Mouse (Mus musculus): ENCODE measurements around the gene Zbtb22. TPM values are rescaled to one million over a fixed set of nuclear protein-coding genes. Genes with fewer than 3 reads are reported as not detected.

Zbtb22 gene
- 10.6 TPM for polyA plus RNA-seq (2015; fragmentation: Illumina TruSeq; extraction: RNeasy Lipid Tissue Mini Kit (QIAGEN cat#74804); ENCODE audit: insufficient read depth, low replicate concordance)

DNA sequence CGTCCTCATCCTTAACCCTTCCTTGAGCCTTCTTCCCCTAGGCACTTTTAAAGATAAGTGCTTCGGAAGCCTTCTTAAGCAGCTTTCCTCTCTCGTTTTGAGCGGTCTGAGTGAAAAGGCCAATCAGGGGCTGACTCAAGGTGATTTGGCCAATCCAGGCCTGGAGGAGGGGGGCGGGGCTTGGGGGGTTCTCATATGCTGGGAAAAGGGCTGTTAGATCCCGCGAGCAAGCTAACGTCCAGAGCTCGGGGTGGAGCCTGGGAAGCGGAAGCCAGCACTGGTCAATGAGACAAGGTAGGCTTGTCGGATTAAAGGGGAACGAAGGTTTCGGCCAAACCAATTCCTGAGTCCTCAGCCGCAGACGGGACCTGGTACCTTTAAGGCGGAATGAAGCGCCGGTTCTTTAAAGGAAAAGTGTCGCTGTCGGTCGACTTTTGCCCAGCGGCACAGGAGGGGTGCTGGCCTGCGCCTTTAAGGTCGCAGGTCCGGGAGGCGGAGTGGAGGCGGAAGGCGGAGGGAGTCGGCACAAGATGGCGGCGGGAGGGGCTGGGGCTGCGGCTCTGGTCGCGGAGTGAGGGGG is at the start of gene Zbtb22, which contains the start of gene Tapbp:
Zbtb22 (plus strand) TSS at position 234 of the 580 bp plus-strand sequence.
Tapbp (plus strand) TSS at position 229 of the 580 bp plus-strand sequence.

DNA sequence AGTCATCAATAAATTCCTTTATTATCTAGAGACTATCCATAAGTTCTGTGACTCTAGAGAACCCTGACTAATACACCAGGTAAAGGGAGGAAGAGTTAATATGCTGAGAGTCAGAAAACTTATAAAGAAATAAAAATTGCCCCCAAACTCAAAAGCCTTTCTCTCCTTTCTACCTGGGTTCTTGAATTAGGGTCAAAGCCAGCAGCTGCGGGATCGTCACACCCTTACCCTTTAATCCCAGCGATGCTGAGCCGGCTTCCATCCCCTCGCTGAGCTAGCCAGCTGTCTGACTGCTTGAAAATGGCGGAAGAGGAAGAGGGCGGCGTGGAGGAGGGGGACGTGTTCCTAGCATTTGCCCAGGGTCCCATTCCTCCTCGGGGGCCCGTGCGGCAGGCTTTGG is 42.2 kb upstream of the Zbtb22 start, which contains the start of gene Gm7029:
Gm7029 (plus strand) TSS at position 301 of the 400 bp plus-strand sequence.

DNA sequence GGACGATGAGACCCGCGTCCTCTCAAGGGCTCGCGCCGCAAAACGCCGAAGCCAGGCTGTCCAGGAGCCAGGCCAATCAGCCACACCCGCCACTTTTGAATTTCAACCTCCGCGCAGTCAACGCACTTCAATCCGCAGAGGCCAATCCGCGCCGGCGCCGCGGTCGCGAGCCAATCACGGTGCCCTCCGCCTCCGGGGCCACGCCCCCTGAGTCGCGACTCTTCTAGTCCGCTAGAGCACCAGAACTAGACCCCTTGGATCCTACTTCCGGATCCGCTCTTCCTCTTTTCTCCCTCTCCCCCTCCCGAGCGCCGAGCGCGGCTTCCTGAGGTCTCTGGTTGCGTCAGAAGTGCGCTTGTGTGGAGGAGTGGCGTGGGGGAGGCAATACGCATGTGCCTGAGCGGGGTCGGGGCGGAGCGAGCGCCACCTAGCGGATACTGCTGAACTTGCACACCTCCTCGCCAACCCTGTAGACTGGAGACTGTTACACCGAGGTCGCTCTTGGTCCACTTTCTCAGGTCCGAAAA is 25.1 kb upstream of the Zbtb22 start, which contains the start of gene Kifc1:
Kifc1 (minus strand) TSS at position 129 of the 527 bp plus-strand sequence.

DNA sequence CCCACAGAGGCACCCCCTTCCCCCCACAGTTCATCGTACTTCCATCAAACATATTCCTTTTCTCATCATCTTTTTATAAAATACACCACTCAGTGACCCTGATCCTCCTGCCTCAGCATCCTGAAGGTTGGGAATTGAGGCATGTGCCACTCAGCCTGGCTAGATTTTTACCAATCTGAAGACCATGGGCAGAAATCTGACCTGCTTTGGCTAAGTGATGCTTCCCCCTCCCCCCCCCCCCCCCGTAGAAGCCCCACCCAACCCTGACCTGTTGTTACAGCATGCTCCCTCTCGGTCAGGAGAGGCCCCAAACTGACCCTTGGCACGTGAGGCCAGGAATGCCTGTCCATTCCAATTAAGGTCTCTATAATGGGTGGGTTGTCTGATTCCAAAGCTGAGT is 10.9 kb upstream of the Zbtb22 start, which contains the start of gene Platr17:
Platr17 (plus strand) TSS at position 301 of the 400 bp plus-strand sequence.

DNA sequence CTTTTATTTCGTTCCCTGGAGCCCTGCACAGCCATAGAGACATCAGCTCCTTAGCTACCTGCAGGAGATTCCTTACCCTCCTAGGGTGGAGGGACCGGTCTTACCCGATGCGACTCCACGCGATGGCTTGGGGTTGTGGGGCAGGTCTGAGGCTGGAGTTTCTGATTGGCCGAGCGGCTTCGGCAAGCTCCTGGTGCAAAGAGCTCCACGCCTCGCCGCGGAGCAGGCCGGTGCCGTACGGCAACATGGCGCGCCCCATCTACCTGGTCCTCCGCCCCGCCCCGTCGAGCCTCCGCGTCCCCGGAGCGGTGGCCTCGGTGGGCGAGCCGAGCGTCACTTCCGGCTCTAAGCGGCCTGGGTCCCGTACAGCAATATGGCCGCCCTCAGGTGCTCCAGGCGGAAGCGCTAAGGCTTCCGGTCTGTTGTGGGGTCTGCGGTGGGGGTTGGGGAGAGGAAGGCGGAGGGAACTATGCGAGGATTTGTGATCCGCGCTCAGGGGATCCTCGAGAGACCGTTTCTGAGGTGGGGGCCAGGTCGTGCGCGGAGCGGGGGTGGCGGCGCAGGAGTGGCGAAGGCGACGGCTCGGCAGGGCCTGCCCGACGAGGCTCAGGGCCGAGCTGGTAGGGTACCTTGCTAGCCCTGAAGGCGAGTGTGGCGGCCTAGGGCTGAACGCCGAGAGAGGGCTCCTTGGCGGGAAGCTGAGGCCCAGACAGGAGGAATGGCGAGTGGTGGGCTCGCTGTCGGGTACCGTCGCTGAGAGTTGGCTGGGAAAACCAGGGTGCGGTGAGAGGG is 6.4 kb upstream of the Zbtb22 start, which contains the start of gene Daxx:
Daxx (plus strand) TSS at position 338 of the 792 bp plus-strand sequence.

DNA sequence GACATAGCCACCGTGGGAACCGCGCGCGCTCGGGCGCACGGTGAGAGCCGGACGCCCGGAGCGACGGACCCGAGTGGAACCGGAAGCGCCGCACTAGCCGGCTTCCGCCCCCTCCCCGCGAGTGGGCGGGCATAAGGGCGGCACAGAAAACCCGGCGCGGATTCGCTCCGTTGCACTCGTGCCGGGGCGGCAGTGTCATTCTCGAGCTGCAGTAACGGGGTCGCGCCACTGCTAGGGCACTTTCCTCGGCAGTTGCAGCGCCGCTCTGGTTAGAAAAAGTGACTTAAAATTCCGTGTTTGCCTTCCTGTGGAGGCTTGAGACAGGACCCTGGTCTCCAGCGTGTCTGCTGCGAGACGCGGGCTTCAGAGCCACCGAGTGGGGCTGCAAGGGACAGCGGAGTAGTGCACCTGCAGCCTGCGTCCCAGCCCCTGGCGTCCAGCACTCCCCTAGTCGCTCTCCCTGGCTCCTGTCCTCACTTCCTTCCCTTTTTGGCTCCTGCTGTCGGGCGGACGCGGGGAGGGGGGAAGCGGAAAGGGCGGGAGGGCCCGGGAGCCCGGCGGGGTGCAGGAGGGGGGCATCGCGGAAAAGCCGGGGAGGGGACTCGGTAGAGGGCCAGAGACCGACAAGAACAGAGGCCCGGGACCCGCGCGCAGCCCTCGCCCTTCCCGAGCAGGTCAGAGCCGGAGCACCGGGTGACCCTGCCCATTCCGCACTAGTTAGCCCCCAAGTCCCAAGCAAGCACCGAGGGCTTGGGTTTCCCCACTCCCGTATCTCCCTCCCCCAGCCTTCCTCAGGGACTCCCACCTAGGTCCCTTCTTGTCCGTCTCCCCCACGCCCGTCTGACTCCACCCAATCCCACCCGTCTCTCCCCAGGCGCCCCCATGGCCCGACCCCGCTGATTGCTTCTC is 13.9 kb downstream of the Zbtb22 start, which contains the start of gene Rgl2:
Rgl2 (plus strand) TSS at position 173 of the 909 bp plus-strand sequence.

DNA sequence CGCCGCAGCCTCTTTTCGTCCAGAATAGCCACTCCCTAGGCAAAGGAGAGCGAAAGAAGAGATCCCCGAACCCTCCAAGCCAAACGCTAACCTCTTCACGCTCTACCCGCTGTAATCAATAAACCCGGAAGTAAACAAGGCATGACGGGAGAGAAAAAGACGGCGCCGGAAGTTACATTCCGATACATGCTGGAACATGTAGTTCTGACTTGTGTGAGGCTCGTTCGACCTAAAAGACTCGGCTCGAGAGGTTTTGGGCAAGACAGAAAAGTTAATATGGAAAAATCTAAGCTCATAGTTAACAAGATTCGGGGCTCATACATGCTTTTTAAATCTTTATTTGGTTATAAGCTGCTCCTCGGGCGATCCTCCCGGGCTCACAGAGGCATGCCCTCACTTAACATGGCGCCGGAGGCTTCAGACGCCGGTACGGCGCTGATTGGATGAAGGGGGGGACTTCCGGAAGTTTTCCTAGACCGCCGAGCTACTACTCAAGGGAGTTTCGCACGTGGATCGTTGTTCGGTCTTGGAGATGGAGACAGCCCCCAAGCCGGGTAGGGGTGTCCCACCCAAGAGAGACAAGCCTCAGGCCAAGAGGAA is 24.6 kb downstream of the Zbtb22 start, which contains the start of the genes Pfdn6 and Wdr46:
Pfdn6 (minus strand) TSS at position 138 of the 600 bp plus-strand sequence.
Wdr46 (plus strand) TSS at position 455 of the 600 bp plus-strand sequence.

DNA sequence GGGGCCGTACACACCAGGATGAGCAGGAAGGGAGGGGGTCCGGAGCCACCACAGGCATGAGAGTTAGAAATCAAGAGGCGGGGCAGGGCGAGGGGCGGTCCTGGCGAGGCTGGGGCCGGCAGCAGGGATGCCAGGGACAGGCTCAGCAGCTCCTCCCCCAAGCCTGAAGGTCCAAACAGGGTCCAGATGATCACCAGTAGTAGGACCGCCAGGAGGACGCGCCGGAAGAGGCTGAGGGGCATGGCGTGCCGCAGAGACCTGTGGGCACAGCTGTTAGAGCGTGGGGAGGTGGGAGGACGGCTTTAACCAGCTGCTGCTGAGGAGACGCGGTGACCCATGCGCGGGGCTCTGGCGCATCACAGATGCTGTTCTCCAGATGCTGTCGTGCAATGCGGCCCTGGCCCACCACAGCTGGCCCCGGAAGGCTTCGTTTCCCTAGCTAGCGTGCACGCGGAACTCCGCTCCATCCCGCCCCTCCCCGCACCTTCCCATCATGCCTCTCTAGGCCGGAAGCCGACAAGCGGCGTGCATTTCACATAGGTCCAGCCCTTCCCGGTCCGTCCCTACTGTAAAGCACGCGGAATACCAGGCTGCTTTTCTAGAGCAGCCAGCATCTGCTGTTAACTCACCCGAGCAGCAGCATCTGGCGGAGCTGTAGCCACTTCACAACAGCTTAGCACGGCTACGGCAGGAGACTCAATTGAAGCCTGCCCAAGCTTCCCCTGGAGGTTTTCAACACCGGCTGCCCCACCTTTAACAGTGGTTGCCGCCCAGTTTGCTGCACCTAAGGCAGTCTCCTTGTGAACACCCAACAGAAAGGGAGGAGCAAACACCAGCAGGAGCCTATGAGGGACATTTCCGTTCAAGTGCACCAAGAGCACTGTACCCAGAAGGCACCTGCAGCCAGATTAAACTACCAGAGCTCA is 35.6 kb downstream of the Zbtb22 start, which contains the start of gene B3galt4:
B3galt4 (minus strand) TSS at position 468 of the 926 bp plus-strand sequence.

DNA sequence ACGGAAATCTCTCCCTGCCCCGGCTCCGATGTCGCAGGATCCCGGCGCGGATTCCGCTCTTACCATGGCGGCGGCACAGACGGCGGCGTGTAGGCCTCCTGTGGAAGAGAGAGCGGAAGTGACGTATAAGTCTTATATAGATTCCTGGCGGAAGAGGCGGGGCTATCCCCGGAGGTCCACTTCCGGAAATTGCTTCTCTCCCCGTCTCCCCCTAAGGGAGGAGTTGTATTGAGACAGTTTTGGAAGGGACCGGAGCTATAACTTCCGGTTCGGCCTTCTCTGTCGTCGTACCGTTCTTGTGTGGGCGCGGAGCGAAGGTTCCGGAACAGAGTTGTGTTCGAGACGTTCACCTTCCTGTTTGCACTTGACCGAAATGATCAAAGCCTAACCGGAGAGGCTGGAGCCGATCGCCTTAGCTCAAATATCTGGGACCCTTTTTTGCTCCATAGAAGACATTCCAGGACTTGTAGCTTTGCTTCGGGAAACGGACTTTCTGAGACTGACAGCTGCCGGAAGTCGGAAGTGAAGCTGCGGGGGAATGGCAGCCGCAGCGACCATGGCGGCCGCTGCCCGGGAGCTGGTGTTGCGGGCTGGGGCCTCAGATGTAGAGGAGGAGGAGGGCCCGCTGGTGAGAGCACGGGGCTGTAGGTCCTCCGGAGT is 40.0 kb downstream of the Zbtb22 start, which contains the start of the genes Vps52 and Rps18:
Vps52 (plus strand) TSS at position 258 of the 660 bp plus-strand sequence.
Rps18 (minus strand) TSS at position 447 of the 660 bp plus-strand sequence.

Other genes starting within 250 kb of the Zbtb22 start
- gene Hnrnpm, start 229.0 kb upstream of the Zbtb22 start, polyA plus RNA-seq (2015; fragmentation: Illumina TruSeq; extraction: RNeasy Lipid Tissue Mini Kit (QIAGEN cat#74804); ENCODE audit: insufficient read depth, low replicate concordance) = 386 TPM
- 102 TPM for gene March2, start 197.2 kb upstream of the Zbtb22 start, polyA plus RNA-seq (2015; fragmentation: Illumina TruSeq; extraction: RNeasy Lipid Tissue Mini Kit (QIAGEN cat#74804); ENCODE audit: insufficient read depth, low replicate concordance)
- gene Rab11b, start 155.4 kb upstream of the Zbtb22 start, polyA plus RNA-seq (2015; fragmentation: Illumina TruSeq; extraction: RNeasy Lipid Tissue Mini Kit (QIAGEN cat#74804); ENCODE audit: insufficient read depth, low replicate concordance) = 65.7 TPM
- gene Angptl4, start 134.1 kb upstream of the Zbtb22 start, polyA plus RNA-seq (2015; fragmentation: Illumina TruSeq; extraction: RNeasy Lipid Tissue Mini Kit (QIAGEN cat#74804); ENCODE audit: insufficient read depth, low replicate concordance) = 11.1 TPM
- 53.6 TPM for gene Kank3, start 105.4 kb upstream of the Zbtb22 start, polyA plus RNA-seq (2015; fragmentation: Illumina TruSeq; extraction: RNeasy Lipid Tissue Mini Kit (QIAGEN cat#74804); ENCODE audit: insufficient read depth, low replicate concordance)
- 1,152 TPM for gene Rps28, start 91.3 kb upstream of the Zbtb22 start, polyA plus RNA-seq (2015; fragmentation: Illumina TruSeq; extraction: RNeasy Lipid Tissue Mini Kit (QIAGEN cat#74804); ENCODE audit: insufficient read depth, low replicate concordance)
- gene Ndufa7, start 91.3 kb upstream of the Zbtb22 start, polyA plus RNA-seq (2015; fragmentation: Illumina TruSeq; extraction: RNeasy Lipid Tissue Mini Kit (QIAGEN cat#74804); ENCODE audit: insufficient read depth, low replicate concordance) = 55.2 TPM
- gene Cd320, start 72.8 kb upstream of the Zbtb22 start, polyA plus RNA-seq (2015; fragmentation: Illumina TruSeq; extraction: RNeasy Lipid Tissue Mini Kit (QIAGEN cat#74804); ENCODE audit: insufficient read depth, low replicate concordance) = 5.0 TPM
- not detected for gene Gm7029, start 42.1 kb upstream of the Zbtb22 start, polyA plus RNA-seq (2015; fragmentation: Illumina TruSeq; extraction: RNeasy Lipid Tissue Mini Kit (QIAGEN cat#74804); ENCODE audit: insufficient read depth, low replicate concordance)
- gene Kifc1, start 25.2 kb upstream of the Zbtb22 start, polyA plus RNA-seq (2015; fragmentation: Illumina TruSeq; extraction: RNeasy Lipid Tissue Mini Kit (QIAGEN cat#74804); ENCODE audit: insufficient read depth, low replicate concordance) = 5.8 TPM
- 1.5 TPM for gene Platr17, start 10.8 kb upstream of the Zbtb22 start, polyA plus RNA-seq (2015; fragmentation: Illumina TruSeq; extraction: RNeasy Lipid Tissue Mini Kit (QIAGEN cat#74804); ENCODE audit: insufficient read depth, low replicate concordance)
- 39.7 TPM for gene Daxx, start 6.5 kb upstream of the Zbtb22 start, polyA plus RNA-seq (2015; fragmentation: Illumina TruSeq; extraction: RNeasy Lipid Tissue Mini Kit (QIAGEN cat#74804); ENCODE audit: insufficient read depth, low replicate concordance)
- 143 TPM for gene Tapbp, start within 50 bp of the Zbtb22 start, polyA plus RNA-seq (2015; fragmentation: Illumina TruSeq; extraction: RNeasy Lipid Tissue Mini Kit (QIAGEN cat#74804); ENCODE audit: insufficient read depth, low replicate concordance)
- gene Rgl2, start 13.6 kb downstream of the Zbtb22 start, polyA plus RNA-seq (2015; fragmentation: Illumina TruSeq; extraction: RNeasy Lipid Tissue Mini Kit (QIAGEN cat#74804); ENCODE audit: insufficient read depth, low replicate concordance) = 55.9 TPM
- gene Pfdn6, start 24.4 kb downstream of the Zbtb22 start, polyA plus RNA-seq (2015; fragmentation: Illumina TruSeq; extraction: RNeasy Lipid Tissue Mini Kit (QIAGEN cat#74804); ENCODE audit: insufficient read depth, low replicate concordance) = 50.2 TPM
- 6.0 TPM for gene Wdr46, start 24.8 kb downstream of the Zbtb22 start, polyA plus RNA-seq (2015; fragmentation: Illumina TruSeq; extraction: RNeasy Lipid Tissue Mini Kit (QIAGEN cat#74804); ENCODE audit: insufficient read depth, low replicate concordance)
- 4.4 TPM for gene B3galt4, start 35.6 kb downstream of the Zbtb22 start, polyA plus RNA-seq (2015; fragmentation: Illumina TruSeq; extraction: RNeasy Lipid Tissue Mini Kit (QIAGEN cat#74804); ENCODE audit: insufficient read depth, low replicate concordance)
- gene Vps52, start 39.9 kb downstream of the Zbtb22 start, polyA plus RNA-seq (2015; fragmentation: Illumina TruSeq; extraction: RNeasy Lipid Tissue Mini Kit (QIAGEN cat#74804); ENCODE audit: insufficient read depth, low replicate concordance) = 28.2 TPM
- 1,734 TPM for gene Rps18, start 40.1 kb downstream of the Zbtb22 start, polyA plus RNA-seq (2015; fragmentation: Illumina TruSeq; extraction: RNeasy Lipid Tissue Mini Kit (QIAGEN cat#74804); ENCODE audit: insufficient read depth, low replicate concordance)
- gene H2-K1, start 84.4 kb downstream of the Zbtb22 start, polyA plus RNA-seq (2015; fragmentation: Illumina TruSeq; extraction: RNeasy Lipid Tissue Mini Kit (QIAGEN cat#74804); ENCODE audit: insufficient read depth, low replicate concordance) = 3,352 TPM
- 10.5 TPM for gene Ring1, start 108.8 kb downstream of the Zbtb22 start, polyA plus RNA-seq (2015; fragmentation: Illumina TruSeq; extraction: RNeasy Lipid Tissue Mini Kit (QIAGEN cat#74804); ENCODE audit: insufficient read depth, low replicate concordance)
- gene H2-Ke6, start 112.2 kb downstream of the Zbtb22 start, polyA plus RNA-seq (2015; fragmentation: Illumina TruSeq; extraction: RNeasy Lipid Tissue Mini Kit (QIAGEN cat#74804); ENCODE audit: insufficient read depth, low replicate concordance) = 137 TPM
- gene Slc39a7, start 115.8 kb downstream of the Zbtb22 start, polyA plus RNA-seq (2015; fragmentation: Illumina TruSeq; extraction: RNeasy Lipid Tissue Mini Kit (QIAGEN cat#74804); ENCODE audit: insufficient read depth, low replicate concordance) = 38.7 TPM
- gene Rxrb, start 115.9 kb downstream of the Zbtb22 start, polyA plus RNA-seq (2015; fragmentation: Illumina TruSeq; extraction: RNeasy Lipid Tissue Mini Kit (QIAGEN cat#74804); ENCODE audit: insufficient read depth, low replicate concordance) = 24.2 TPM
- gene Col11a2, start 123.5 kb downstream of the Zbtb22 start, polyA plus RNA-seq (2015; fragmentation: Illumina TruSeq; extraction: RNeasy Lipid Tissue Mini Kit (QIAGEN cat#74804); ENCODE audit: insufficient read depth, low replicate concordance) = 0.94 TPM
- 69.0 TPM for gene H2-Oa, start 176.4 kb downstream of the Zbtb22 start, polyA plus RNA-seq (2015; fragmentation: Illumina TruSeq; extraction: RNeasy Lipid Tissue Mini Kit (QIAGEN cat#74804); ENCODE audit: insufficient read depth, low replicate concordance)
- gene H2-DMa, start 203.6 kb downstream of the Zbtb22 start, polyA plus RNA-seq (2015; fragmentation: Illumina TruSeq; extraction: RNeasy Lipid Tissue Mini Kit (QIAGEN cat#74804); ENCODE audit: insufficient read depth, low replicate concordance) = 162 TPM
- 245 TPM for gene Brd2, start 206.7 kb downstream of the Zbtb22 start, polyA plus RNA-seq (2015; fragmentation: Illumina TruSeq; extraction: RNeasy Lipid Tissue Mini Kit (QIAGEN cat#74804); ENCODE audit: insufficient read depth, low replicate concordance)
- 497 TPM for gene H2-DMb2, start 227.4 kb downstream of the Zbtb22 start, polyA plus RNA-seq (2015; fragmentation: Illumina TruSeq; extraction: RNeasy Lipid Tissue Mini Kit (QIAGEN cat#74804); ENCODE audit: insufficient read depth, low replicate concordance)
- 222 TPM for gene H2-DMb1, start 237.2 kb downstream of the Zbtb22 start, polyA plus RNA-seq (2015; fragmentation: Illumina TruSeq; extraction: RNeasy Lipid Tissue Mini Kit (QIAGEN cat#74804); ENCODE audit: insufficient read depth, low replicate concordance)